ENCODE assay signal across 8 mouse cellular contexts in the genomic region with DNA sequence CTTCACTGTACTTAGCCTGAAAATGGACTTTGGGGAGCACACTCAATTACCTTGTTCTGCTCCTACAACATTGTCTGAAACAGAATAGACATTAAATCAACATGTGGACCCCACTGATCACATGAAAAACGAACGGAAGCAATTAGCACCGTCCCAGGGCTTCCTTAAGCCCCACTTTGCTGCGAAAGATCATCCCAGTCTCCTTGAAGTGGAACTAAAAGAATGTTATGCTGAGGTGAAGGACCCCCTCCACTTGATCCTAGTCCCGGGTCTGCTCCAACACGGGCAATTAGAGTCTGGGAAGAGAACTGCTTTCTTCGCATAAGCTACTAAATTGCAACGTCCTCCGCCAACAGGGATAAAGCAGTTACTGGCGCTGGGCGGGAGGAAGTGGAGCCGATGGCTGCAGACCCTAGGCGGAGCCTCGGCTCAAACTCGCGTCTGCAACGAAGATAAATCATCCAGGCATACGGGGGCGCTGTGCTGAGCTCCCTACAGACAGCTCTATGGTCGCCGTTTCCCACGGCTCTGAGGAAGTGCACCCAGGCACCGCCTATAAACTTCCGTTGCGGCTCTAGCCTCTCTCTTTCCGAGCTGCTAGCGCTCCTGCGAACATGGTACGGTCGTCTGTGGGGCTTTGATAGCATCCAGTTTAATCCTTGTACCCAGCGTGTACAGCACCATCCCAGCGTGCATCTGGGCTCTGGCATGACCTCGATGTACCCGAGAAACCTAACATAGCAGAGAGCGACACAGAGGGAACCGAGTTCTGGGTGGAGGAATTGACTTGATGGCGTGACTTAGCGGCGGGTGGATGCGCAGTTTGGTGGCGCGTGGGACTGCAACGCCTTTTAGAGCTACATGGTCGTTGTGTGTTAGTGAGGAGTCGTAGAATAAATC. TPM values are rescaled to one million over a fixed set of nuclear protein-coding genes. Genes with fewer than 3 reads are reported as not detected.
DNase-seq lines count a peak whose midpoint lies in the region; ATAC-seq and TF ChIP-seq lines count a peak whose summit lies in the region.

Gene Rpl36a, plus strand, starts transcription at position 552 of the 900 bp plus-strand sequence.

- H3K4me2 ChIP-seq in heart, embryonic 15.5 days = peak within 1 kb of the TSS; percentile 63
- H3K4me2 ChIP-seq in liver, embryonic 14.5 days (ENCODE audit: low read depth) = peak within 1 kb of the TSS; percentile 72
- H3K4me2 ChIP-seq in neural tube, embryonic 11.5 days (ENCODE audit: low read depth) = peak within 1 kb of the TSS; percentile 59
- peak within 1 kb of the TSS; percentile 53 for H3K4me2 ChIP-seq in stomach, postnatal 0 days (replicated peaks; ENCODE audit: low read depth)

- H3K4me1 ChIP-seq in forebrain, embryonic 10.5 days = peaks cover 11% of the 10 kb centered on the region
- peaks cover 4% of the 10 kb centered on the region for H3K4me1 ChIP-seq in heart, embryonic 15.5 days (replicated peaks)
- peaks cover 3 to 12% of the 10 kb centered on the region in 2 experiments; a peak in 3 of 4 replicates for H3K4me1 ChIP-seq in liver, embryonic 14.5 days (replicated peaks; ENCODE audit: control insufficient read depth in 2 of 2, insufficient read depth in 2 of 2, low read length in 1 of 2)
- no peaks in the 10 kb centered on the region for H3K4me1 ChIP-seq in neural tube, embryonic 11.5 days (ENCODE audit: control insufficient read depth, insufficient read depth, low read length)
- H3K4me1 ChIP-seq in stomach, postnatal 0 days (replicated peaks; ENCODE audit: control insufficient read depth, insufficient read depth) = no peaks in the 10 kb centered on the region

- TF ChIP-seq CTCF in liver, embryonic 14.5 days (IDR thresholded peaks at IDR 0.05; ENCODE audit: low read depth) = peak; percentile 84
- peak; percentile 79 for TF ChIP-seq CTCF in stomach, postnatal 0 days (IDR thresholded peaks at IDR 0.05; ENCODE audit: low read depth)

- peak within 1 kb of the TSS; percentile 64 for H3K4me3 ChIP-seq in forebrain, embryonic 10.5 days
- H3K4me3 ChIP-seq in heart, embryonic 15.5 days = peak within 1 kb of the TSS; percentile 53
- H3K4me3 ChIP-seq in liver, embryonic 14.5 days (ENCODE audit: insufficient read depth in 1 of 2, low read depth in 2 of 2, low read length in 2 of 2) = peak within 1 kb of the TSS; percentile 65 to 92
- peak within 1 kb of the TSS; percentile 44 for H3K4me3 ChIP-seq in neural tube, embryonic 11.5 days (ENCODE audit: low read depth, low read length)
- H3K4me3 ChIP-seq in stomach, postnatal 0 days (ENCODE audit: low read depth, low read length) = peak within 1 kb of the TSS; percentile 43

- peak within 1 kb of the TSS; percentile 54 for H3K9ac ChIP-seq in heart, embryonic 15.5 days
- H3K9ac ChIP-seq in liver, embryonic 14.5 days (replicated peaks) = peak within 1 kb of the TSS; percentile 79
- peak within 1 kb of the TSS; percentile 68 for H3K9ac ChIP-seq in neural tube, embryonic 11.5 days (ENCODE audit: low read length)
- peak within 1 kb of the TSS; percentile 61 for H3K9ac ChIP-seq in stomach, postnatal 0 days (ENCODE audit: low read length)

- peak; percentile 94 for ATAC-seq in heart, embryonic 15.5 days (replicated peaks; ENCODE audit: insufficient number of reproducible peaks, insufficient read depth, low FRiP score, low read depth)
- peak; percentile 90 for ATAC-seq in liver, embryonic 14.5 days (ENCODE audit: insufficient read depth)
- ATAC-seq in neural tube, embryonic 11.5 days (ENCODE audit: insufficient read depth, low FRiP score, low TSS enrichment) = peak; percentile 97
- peak; percentile 97 for ATAC-seq in stomach, postnatal 0 days (ENCODE audit: low FRiP score, low TSS enrichment)

- 17% methylated on average over 45 of the region's 45 CpGs for WGBS in forebrain, embryonic 10.5 days
- WGBS in heart, embryonic 15.5 days = 12% methylated on average over 45 of the region's 45 CpGs
- 14% methylated on average over 45 of the region's 45 CpGs for WGBS in liver, embryonic 14.5 days (ENCODE audit: insufficient replicate concordance)
- WGBS in neural tube, embryonic 11.5 days = 17% methylated on average over 40 of the region's 45 CpGs
- 12% methylated on average over 45 of the region's 45 CpGs for WGBS in stomach, postnatal 0 days

- TF ChIP-seq EP300 in liver, embryonic 14.5 days (IDR thresholded peaks at IDR 0.05; ENCODE audit: low read depth) = peak; percentile 35; the same call in 1 of the 2 replicates
- no peak for TF ChIP-seq EP300 in stomach, postnatal 0 days (optimal IDR thresholded peaks at IDR 0.05)

- H3K27ac ChIP-seq in forebrain, embryonic 10.5 days = peak within 1 kb of the TSS; percentile 90
- H3K27ac ChIP-seq in heart, embryonic 15.5 days = peak within 1 kb of the TSS; percentile 82
- peak within 1 kb of the TSS; percentile 66 for H3K27ac ChIP-seq in liver, embryonic 14.5 days
- peak within 1 kb of the TSS; percentile 84 for H3K27ac ChIP-seq in neural tube, embryonic 11.5 days (ENCODE audit: low read depth, low read length)
- peak within 1 kb of the TSS; percentile 85 for H3K27ac ChIP-seq in stomach, postnatal 0 days (replicated peaks)

- peak; percentile 87 to 88 for DNase-seq in CD8-positive naive resting alpha-beta T cell, adult 2 months (ENCODE audit: low read depth in 2 of 2, low spot score in 2 of 2)
- peak; percentile 76 for DNase-seq in c-Kit-positive CD71-negative TER-119-negative erythroid progenitor cells, embryonic 14.5 days (ENCODE audit: low read depth)
- DNase-seq in forebrain, embryonic 10.5 days (ENCODE audit: extremely low spot score, low spot score) = peak; percentile 85
- peak; percentile 93 to 94 for DNase-seq in kidney, postnatal 25 days
- peak; percentile 78 to 84 (median 83) for DNase-seq in liver, embryonic 14.5 days (ENCODE audit: low read depth in 3 of 3, low spot score in 3 of 3)
- DNase-seq in neural tube, embryonic 11.5 days (ENCODE audit: low spot score) = peak; percentile 87
- DNase-seq in stomach, postnatal 0 days (ENCODE audit: low spot score) = peak; percentile 88

- no peaks in the 10 kb centered on the region for H3K9me3 ChIP-seq in forebrain, embryonic 10.5 days
- H3K9me3 ChIP-seq in heart, embryonic 15.5 days (replicated peaks) = no peaks in the 10 kb centered on the region
- no peaks in the 10 kb centered on the region for H3K9me3 ChIP-seq in liver, embryonic 14.5 days (ENCODE audit: control insufficient read depth, low read length)
- no peaks in the 10 kb centered on the region for H3K9me3 ChIP-seq in neural tube, embryonic 11.5 days (ENCODE audit: control insufficient read depth, low read length)
- no peaks in the 10 kb centered on the region for H3K9me3 ChIP-seq in stomach, postnatal 0 days (ENCODE audit: control insufficient read depth, low read length)

- H3K36me3 ChIP-seq in forebrain, embryonic 10.5 days (replicated peaks) = peaks cover 33% of the 10 kb centered on the region
- peaks cover 7% of the 10 kb centered on the region; the same call in 1 of the 2 replicates for H3K36me3 ChIP-seq in heart, embryonic 15.5 days
- peaks cover 9% of the 10 kb centered on the region for H3K36me3 ChIP-seq in liver, embryonic 14.5 days (replicated peaks; ENCODE audit: control insufficient read depth, insufficient read depth, low read depth)
- no peaks in the 10 kb centered on the region for H3K36me3 ChIP-seq in neural tube, embryonic 11.5 days (ENCODE audit: control insufficient read depth, insufficient read depth, low read length)
- no peaks in the 10 kb centered on the region for H3K36me3 ChIP-seq in stomach, postnatal 0 days (ENCODE audit: control insufficient read depth, insufficient read depth, low read length)

- peaks cover 25% of the 10 kb centered on the region for H3K27me3 ChIP-seq in forebrain, embryonic 10.5 days (ENCODE audit: poor library complexity, severe bottlenecking)
- H3K27me3 ChIP-seq in heart, embryonic 15.5 days = no peaks in the 10 kb centered on the region
- H3K27me3 ChIP-seq in liver, embryonic 14.5 days (ENCODE audit: control insufficient read depth, insufficient read depth, low read length) = no peaks in the 10 kb centered on the region
- no peaks in the 10 kb centered on the region for H3K27me3 ChIP-seq in neural tube, embryonic 11.5 days (ENCODE audit: control insufficient read depth, insufficient read depth, low read length)
- no peaks in the 10 kb centered on the region for H3K27me3 ChIP-seq in stomach, postnatal 0 days (ENCODE audit: control insufficient read depth, insufficient read depth, low read length)

RNA-seq across cellular contexts. Expression of gene Rpl36a, which starts in this region (rescaled TPM):
- polyA plus RNA-seq in forebrain, embryonic 10.5 days (2016; fragmentation: Nextera tagmentation; extraction: Ambion mirVana) = 338 and 356 TPM in 2 replicates
- 203 and 263 TPM in 2 replicates for polyA plus RNA-seq in heart, embryonic 15.5 days (2015; fragmentation: Nextera tagmentation; extraction: Ambion mirVana)
- 600 and 1,190 TPM in 2 replicates for polyA plus RNA-seq in liver, embryonic 14.5 days (2012; rRNA removed)
- 428 and 436 TPM in 2 replicates for polyA plus RNA-seq in liver, embryonic 14.5 days (2014; fragmentation: Nextera tagmentation; extraction: Ambion mirVana)
- 300 and 324 TPM in 2 replicates for polyA plus RNA-seq in neural tube, embryonic 11.5 days (2014; fragmentation: Nextera tagmentation; extraction: Ambion mirVana)
- 419 and 471 TPM in 2 replicates for polyA plus RNA-seq in stomach, postnatal 0 days (2015; fragmentation: Nextera tagmentation; extraction: Ambion mirVana)

Comparison
In these comparisons a context has a peak if more than half of its experiments do, and no peak if none do; other contexts are left out.
1. Peak in every context shown above with its lines: DNase-seq, ATAC-seq, H3K4me3 ChIP-seq and H3K27ac ChIP-seq.